Comparison of ENCODE assay signal across 14 mouse cellular contexts in genomic region chr13:112810248-112810645, GRCm38 (mm10). TPM values are rescaled to one million over a fixed set of nuclear protein-coding genes. Genes with fewer than 3 reads are reported as not detected.
A peak's percentile ranks its signal among the peaks of the same experiment; 100 is the strongest.
DNase-seq lines count a peak whose midpoint lies in the region; ATAC-seq and TF ChIP-seq lines count a peak whose summit lies in the region.
"Had no signal": no experiment of that assay in that cellular context is flagged by ENCODE, and none has a peak within 500 bp of the region (broad histone marks: within the 10 kb centered on the region; RNA-seq: fewer than 3 reads in every experiment).

No protein-coding gene starts in this region.

- 68% methylated on average over 4 of the region's 4 CpGs for WGBS in heart, embryonic 13.5 days
- 62% methylated on average over 4 of the region's 4 CpGs for WGBS in liver, embryonic 13.5 days (ENCODE audit: insufficient replicate concordance)
- WGBS in liver, embryonic 11.5 days, result 69% methylated on average over 4 of the region's 4 CpGs

- no peak for ATAC-seq in heart, embryonic 13.5 days (ENCODE audit: extremely low read depth, insufficient number of reproducible peaks, low FRiP score, low TSS enrichment)
- ATAC-seq in liver, embryonic 13.5 days (ENCODE audit: low read depth), result no peak
- ATAC-seq in liver, embryonic 11.5 days (replicated peaks; ENCODE audit: low FRiP score), result no peak
- ATAC-seq in megakaryocyte-erythroid progenitor cell, adult 5-6 weeks (replicated peaks; ENCODE audit: low FRiP score, low TSS enrichment, poor library complexity, severe bottlenecking), result peak; percentile 29
- ATAC-seq in monocyte, adult 5-6 weeks (replicated peaks; ENCODE audit: insufficient number of reproducible peaks, low FRiP score, low TSS enrichment, poor library complexity, severe bottlenecking), result no peak
- ATAC-seq: forebrain, embryonic 13.5 days; intestine, postnatal 0 days had no signal

- no peak overlapping the region for H3K9ac ChIP-seq in heart, embryonic 13.5 days
- peak overlapping the region; percentile 10 for H3K9ac ChIP-seq in liver, embryonic 13.5 days
- H3K9ac ChIP-seq in liver, embryonic 11.5 days (ENCODE audit: low read depth, low read length), result no peak overlapping the region
- H3K9ac ChIP-seq: embryonic facial prominence, embryonic 15.5 days; forebrain, embryonic 13.5 days; hindbrain, embryonic 12.5 days; limb, embryonic 15.5 days had no signal

- DNase-seq in heart, postnatal 36 days, result no peak
- DNase-seq in liver, embryonic 13.5 days, result no peak
- DNase-seq in liver, embryonic 11.5 days (ENCODE audit: low spot score), result no peak
- DNase-seq: gastrocnemius, postnatal 36 days had no signal

- no peak for TF ChIP-seq CTCF in embryonic fibroblast, embryonic 13.5 days (IDR thresholded peaks at IDR 0.05; ENCODE audit: borderline replicate concordance, insufficient read depth, low read length)

- H3K4me1 ChIP-seq in heart, embryonic 13.5 days, result peaks cover 31% of the 10 kb centered on the region
- peaks cover 64% of the 10 kb centered on the region for H3K4me1 ChIP-seq in liver, embryonic 13.5 days (replicated peaks)
- peaks cover 6% of the 10 kb centered on the region; the same call in 1 of the 2 replicates for H3K4me1 ChIP-seq in liver, embryonic 11.5 days (replicated peaks; ENCODE audit: control insufficient read depth, insufficient read depth, low read length)
- peaks cover 17% of the 10 kb centered on the region for H3K4me1 ChIP-seq in embryonic fibroblast, embryonic 13.5 days (ENCODE audit: control insufficient read depth, insufficient read depth, low read length)

- H3K4me2 ChIP-seq in heart, embryonic 13.5 days, result no peak overlapping the region
- 0 out of 2 replicates have a peak overlapping the region, but pooled peaks have one; percentile 5 for H3K4me2 ChIP-seq in liver, embryonic 13.5 days
- H3K4me2 ChIP-seq in liver, embryonic 11.5 days, result no peak overlapping the region
- H3K4me2 ChIP-seq: embryonic facial prominence, embryonic 15.5 days; forebrain, embryonic 13.5 days; hindbrain, embryonic 12.5 days; limb, embryonic 15.5 days had no signal

- no peak for TF ChIP-seq POLR2A in embryonic fibroblast, embryonic 13.5 days (IDR thresholded peaks at IDR 0.05; ENCODE audit: low read depth, low read length)

- 0 out of 2 replicates have a peak overlapping the region, but pooled peaks have one; percentile 28 for H3K27ac ChIP-seq in heart, embryonic 13.5 days (replicated peaks)
- H3K27ac ChIP-seq in liver, embryonic 13.5 days, result peak overlapping the region; percentile 82
- H3K27ac ChIP-seq in liver, embryonic 11.5 days (ENCODE audit: low read depth, low read length), result no peak overlapping the region
- H3K27ac ChIP-seq in embryonic fibroblast, embryonic 13.5 days (ENCODE audit: insufficient read depth, low read length), result peak overlapping the region; percentile 66
- H3K27ac ChIP-seq: embryonic facial prominence, embryonic 15.5 days; forebrain, embryonic 13.5 days; hindbrain, embryonic 12.5 days; layer of hippocampus, adult 2 months had no signal

- no peak overlapping the region for H3K4me3 ChIP-seq in heart, embryonic 13.5 days
- no peak overlapping the region for H3K4me3 ChIP-seq in liver, embryonic 13.5 days (replicated peaks)
- H3K4me3 ChIP-seq in liver, embryonic 11.5 days (ENCODE audit: low read depth, low read length), result no peak overlapping the region
- H3K4me3 ChIP-seq in embryonic fibroblast, embryonic 13.5 days (ENCODE audit: insufficient read depth, low read length), result no peak overlapping the region
- H3K4me3 ChIP-seq: embryonic facial prominence, embryonic 15.5 days; forebrain, embryonic 13.5 days; hindbrain, embryonic 12.5 days; layer of hippocampus, adult 2 months; limb, embryonic 15.5 days had no signal

- peaks cover 28% of the 10 kb centered on the region for H3K36me3 ChIP-seq in heart, embryonic 13.5 days
- H3K36me3 ChIP-seq in liver, embryonic 13.5 days, result peaks cover 22% of the 10 kb centered on the region
- H3K36me3 ChIP-seq in liver, embryonic 11.5 days (ENCODE audit: control insufficient read depth, insufficient read depth, low read length), result peaks cover 3% of the 10 kb centered on the region; the same call in 1 of the 2 replicates

- H3K27me3 ChIP-seq in heart, embryonic 13.5 days (replicated peaks), result no peaks in the 10 kb centered on the region
- H3K27me3 ChIP-seq in liver, embryonic 13.5 days, result no peaks in the 10 kb centered on the region
- no peaks in the 10 kb centered on the region for H3K27me3 ChIP-seq in liver, embryonic 11.5 days (replicated peaks; ENCODE audit: control insufficient read depth, insufficient read depth, low read length)
- H3K27me3 ChIP-seq: embryonic facial prominence, embryonic 15.5 days; forebrain, embryonic 13.5 days; hindbrain, embryonic 12.5 days; limb, embryonic 15.5 days had no signal

- H3K9me3 ChIP-seq in heart, embryonic 13.5 days, result no peaks in the 10 kb centered on the region
- H3K9me3 ChIP-seq in liver, embryonic 13.5 days (replicated peaks), result no peaks in the 10 kb centered on the region
- H3K9me3 ChIP-seq in liver, embryonic 11.5 days (ENCODE audit: control insufficient read depth, low read length), result no peaks in the 10 kb centered on the region
- H3K9me3 ChIP-seq: embryonic facial prominence, embryonic 15.5 days; forebrain, embryonic 13.5 days; hindbrain, embryonic 12.5 days; limb, embryonic 15.5 days had no signal

- intact Hi-C loops in heart, postnatal 36 days (cut with DNase I), result no loop called here

RNA-seq across cellular contexts. Expression of gene Plpp1, which starts 9.7 kb away (rescaled TPM):
- polyA plus RNA-seq in heart, embryonic 13.5 days (2015; fragmentation: Nextera tagmentation; extraction: Ambion mirVana), result 49.9 and 54.1 TPM in 2 replicates
- total RNA-seq in heart, postnatal 36 days (2021), result 10 to 100 TPM; 54.6 to 63.8 TPM
- polyA plus RNA-seq in liver, embryonic 13.5 days (2015; fragmentation: Nextera tagmentation; extraction: Ambion mirVana), result 31.8 and 32.2 TPM in 2 replicates
- polyA plus RNA-seq in liver, embryonic 11.5 days (2014; fragmentation: Nextera tagmentation; extraction: Ambion mirVana), result 27.4 and 29.1 TPM in 2 replicates
- polyA plus RNA-seq in embryonic fibroblast, embryonic 13.5 days (2011; ENCODE audit: insufficient read length, low read depth, missing spikeins), result 175 and 205 TPM in 2 replicates
- total RNA-seq in megakaryocyte-erythroid progenitor cell, adult 5-6 weeks (2014; fragmentation: Nextera tagmentation), result 9.7 and 17.3 TPM in 2 replicates
- 8.3 and 19.3 TPM in 2 replicates for total RNA-seq in megakaryocyte-erythroid progenitor cell, adult 5-6 weeks (2017)
- 1.6 to 1.8 TPM in 2 of 3 replicates, not detected in the other for total RNA-seq in monocyte, adult 5-6 weeks (2017)
